In genomic region chr9:58775363-58775762, GRCm38 (mm10) we compare ENCODE assay signal across 16 mouse cellular contexts. TPM values are rescaled to one million over a fixed set of nuclear protein-coding genes. Genes with fewer than 3 reads are reported as not detected.
DNase-seq lines count a peak whose midpoint lies in the region; ATAC-seq and TF ChIP-seq lines count a peak whose summit lies in the region.
"Had no signal": no experiment of that assay in that cellular context is flagged by ENCODE, and none has a peak within 500 bp of the region (broad histone marks: within the 10 kb centered on the region; RNA-seq: fewer than 3 reads in every experiment).

No protein-coding gene starts in this region.

- WGBS in hindbrain, embryonic 11.5 days, result 15% methylated on average over 2 of the region's 2 CpGs
- 16% methylated on average over 2 of the region's 2 CpGs for WGBS in hindbrain, embryonic 13.5 days
- WGBS in lung, embryonic 14.5 days, result 18% methylated on average over 2 of the region's 2 CpGs

- no peaks in the 10 kb centered on the region for H3K36me3 ChIP-seq in hindbrain, embryonic 11.5 days (ENCODE audit: control insufficient read depth, insufficient read depth, low read length)
- no peaks in the 10 kb centered on the region for H3K36me3 ChIP-seq in hindbrain, embryonic 13.5 days
- H3K36me3 ChIP-seq in lung, embryonic 14.5 days (ENCODE audit: insufficient read depth), result no peaks in the 10 kb centered on the region
- H3K36me3 ChIP-seq in ES-Bruce4 (ENCODE audit: control insufficient read depth, insufficient read depth, low read length, poor library complexity, severe bottlenecking), result no peaks in the 10 kb centered on the region

- peak; percentile 11 for DNase-seq in hindbrain, embryonic 11.5 days (ENCODE audit: low spot score)
- peak; percentile 18 for DNase-seq in lung, embryonic 14.5 days
- no peak for DNase-seq in lung, postnatal 4 days
- no peak for DNase-seq in brain, embryonic 14.5 days (ENCODE audit: low read depth)
- DNase-seq in gastrocnemius, postnatal 25 days, result no peak
- no peak for DNase-seq in left cerebral cortex, postnatal 36 days (ENCODE audit: low spot score in 2 of 2)
- DNase-seq: cerebellum, adult 8-10 months; kidney, postnatal 14 days; right cerebral cortex, postnatal 14 days; thymus, postnatal 25 days had no signal

- TF ChIP-seq POLR2A in ES-Bruce4 (IDR thresholded peaks at IDR 0.05; ENCODE audit: insufficient read depth, low read length), result no peak
- TF ChIP-seq POLR2A in brain, embryonic 14.5 days (IDR thresholded peaks at IDR 0.05; ENCODE audit: borderline replicate concordance, extremely low read depth, insufficient read depth, insufficient read length, poor library complexity, severe bottlenecking), result no peak

- H3K27me3 ChIP-seq in hindbrain, embryonic 11.5 days (ENCODE audit: control insufficient read depth, insufficient read depth, low read length), result no peaks in the 10 kb centered on the region
- no peaks in the 10 kb centered on the region for H3K27me3 ChIP-seq in hindbrain, embryonic 13.5 days
- no peaks in the 10 kb centered on the region for H3K27me3 ChIP-seq in lung, embryonic 14.5 days (ENCODE audit: insufficient read depth, low read length)
- no peaks in the 10 kb centered on the region for H3K27me3 ChIP-seq in ES-Bruce4 (ENCODE audit: control insufficient read depth, insufficient read depth, low read length, poor library complexity, severe bottlenecking)

- H3K9ac ChIP-seq in hindbrain, embryonic 11.5 days (ENCODE audit: low read depth, low read length), result no peak overlapping the region
- H3K9ac ChIP-seq in hindbrain, embryonic 13.5 days, result no peak overlapping the region
- no peak overlapping the region for H3K9ac ChIP-seq in lung, embryonic 14.5 days
- H3K9ac ChIP-seq in ES-Bruce4 (ENCODE audit: low read depth, poor library complexity, severe bottlenecking), result no peak overlapping the region
- H3K9ac ChIP-seq: hindbrain, embryonic 14.5 days had no signal

- intact Hi-C loops in left cerebral cortex, postnatal 36 days (cut with DNase I), result no loop called here

- no peak for TF ChIP-seq EP300 in ES-Bruce4 (IDR thresholded peaks at IDR 0.05; ENCODE audit: insufficient read depth, low read depth, low read length)

- no peak overlapping the region for H3K4me3 ChIP-seq in hindbrain, embryonic 11.5 days (ENCODE audit: low read depth, low read length)
- H3K4me3 ChIP-seq in hindbrain, embryonic 13.5 days, result no peak overlapping the region
- H3K4me3 ChIP-seq in lung, embryonic 14.5 days (ENCODE audit: low read depth, low read length), result no peak overlapping the region
- no peak overlapping the region for H3K4me3 ChIP-seq in ES-Bruce4 (ENCODE audit: low read depth, low read length)

- no peak for ATAC-seq in hindbrain, embryonic 11.5 days (ENCODE audit: low FRiP score)
- ATAC-seq in hindbrain, embryonic 13.5 days (ENCODE audit: low FRiP score), result no peak
- ATAC-seq in lung, embryonic 14.5 days (ENCODE audit: insufficient read depth), result no peak
- ATAC-seq: CD4-positive, CD25-positive, alpha-beta regulatory T cell, adult 4 months had no signal

- no peaks in the 10 kb centered on the region for H3K4me1 ChIP-seq in hindbrain, embryonic 11.5 days (replicated peaks; ENCODE audit: control insufficient read depth, insufficient read depth, low read length)
- no peaks in the 10 kb centered on the region for H3K4me1 ChIP-seq in hindbrain, embryonic 13.5 days (replicated peaks)
- H3K4me1 ChIP-seq in lung, embryonic 14.5 days (ENCODE audit: insufficient read depth), result no peaks in the 10 kb centered on the region
- H3K4me1 ChIP-seq in ES-Bruce4 (ENCODE audit: control insufficient read depth, insufficient read depth, low read length), result no peaks in the 10 kb centered on the region

- no peak overlapping the region for H3K27ac ChIP-seq in hindbrain, embryonic 11.5 days (ENCODE audit: low read depth, low read length)
- no peak overlapping the region for H3K27ac ChIP-seq in hindbrain, embryonic 13.5 days
- no peak overlapping the region for H3K27ac ChIP-seq in lung, embryonic 14.5 days (ENCODE audit: low read depth)
- H3K27ac ChIP-seq in ES-Bruce4 (ENCODE audit: insufficient read depth, low read length), result no peak overlapping the region
- H3K27ac ChIP-seq: hindbrain, embryonic 14.5 days had no signal

- H3K9me3 ChIP-seq in hindbrain, embryonic 11.5 days (ENCODE audit: control insufficient read depth, low read length), result no peaks in the 10 kb centered on the region
- no peaks in the 10 kb centered on the region for H3K9me3 ChIP-seq in hindbrain, embryonic 13.5 days
- no peaks in the 10 kb centered on the region for H3K9me3 ChIP-seq in lung, embryonic 14.5 days (ENCODE audit: low read depth, low read length)
- H3K9me3 ChIP-seq in ES-Bruce4 (replicated peaks; ENCODE audit: control insufficient read depth, insufficient read depth, low read length, poor library complexity, severe bottlenecking), result no peaks in the 10 kb centered on the region

- peak; percentile 50 for TF ChIP-seq CTCF in lung, embryonic 14.5 days (IDR thresholded peaks at IDR 0.05; ENCODE audit: low read depth)
- peak; percentile 25 for TF ChIP-seq CTCF in ES-Bruce4 (IDR thresholded peaks at IDR 0.05; ENCODE audit: low read depth, low read length)
- TF ChIP-seq CTCF in brain, embryonic 14.5 days (IDR thresholded peaks at IDR 0.05; ENCODE audit: borderline replicate concordance, extremely low read depth, insufficient read depth, insufficient read length), result peak; percentile 37; the same call in 1 of the 2 replicates

- H3K4me2 ChIP-seq in hindbrain, embryonic 11.5 days (replicated peaks; ENCODE audit: low read depth, low read length), result no peak overlapping the region
- H3K4me2 ChIP-seq in hindbrain, embryonic 13.5 days, result no peak overlapping the region
- no peak overlapping the region for H3K4me2 ChIP-seq in lung, embryonic 14.5 days
- H3K4me2 ChIP-seq: heart, embryonic 11.5 days; hindbrain, embryonic 14.5 days had no signal

RNA-seq across cellular contexts. Expression of gene Rec114, which starts 31.6 kb away (rescaled TPM):
- polyA plus RNA-seq in hindbrain, embryonic 11.5 days (2014; fragmentation: Nextera tagmentation; extraction: Ambion mirVana), result 1.3 and 1.6 TPM in 2 replicates
- 1.3 and 1.5 TPM in 2 replicates for polyA plus RNA-seq in hindbrain, embryonic 13.5 days (2015; fragmentation: Nextera tagmentation; extraction: Ambion mirVana)
- polyA plus RNA-seq in lung, embryonic 14.5 days (2014; fragmentation: Nextera tagmentation; extraction: Ambion mirVana), result 1.5 and 2.2 TPM in 2 replicates
- 6.1 and 7.7 TPM in 2 replicates for polyA plus RNA-seq in ES-Bruce4 (2011; ENCODE audit: insufficient read depth, insufficient read length, low read depth, missing spikeins)
- polyA plus RNA-seq in brain, embryonic 14.5 days (2012; rRNA removed), result 0.59 and 0.60 TPM in 2 replicates
- total RNA-seq in gastrocnemius, postnatal 25 days (2021), result under 1 TPM in 1 of 2 experiments, not detected in 1; 0.59 TPM
- under 1 TPM in 1 of 2 experiments, not detected in 1; 0.59 TPM for total RNA-seq in left cerebral cortex, postnatal 36 days (2021)

RNA-seq across cellular contexts. Expression of gene Hcn4, which starts 47.8 kb away (rescaled TPM):
- 1.3 and 1.5 TPM in 2 replicates for polyA plus RNA-seq in hindbrain, embryonic 11.5 days (2014; fragmentation: Nextera tagmentation; extraction: Ambion mirVana)
- 3.0 and 3.1 TPM in 2 replicates for polyA plus RNA-seq in hindbrain, embryonic 13.5 days (2015; fragmentation: Nextera tagmentation; extraction: Ambion mirVana)
- 0.30 and 0.49 TPM in 2 replicates for polyA plus RNA-seq in lung, embryonic 14.5 days (2014; fragmentation: Nextera tagmentation; extraction: Ambion mirVana)
- polyA plus RNA-seq in ES-Bruce4 (2011; ENCODE audit: insufficient read depth, insufficient read length, low read depth, missing spikeins), result 0.22 and 0.40 TPM in 2 replicates
- polyA plus RNA-seq in brain, embryonic 14.5 days (2012; rRNA removed), result 8.5 and 20.3 TPM in 2 replicates
- 1 to 10 TPM; 1.1 to 2.8 TPM for total RNA-seq in gastrocnemius, postnatal 25 days (2021)
- 1 to 10 TPM; 4.6 to 6.7 TPM for total RNA-seq in left cerebral cortex, postnatal 36 days (2021)
- total RNA-seq: megakaryocyte, adult 5-6 weeks had no signal
- polyA plus RNA-seq: CD4-positive, CD25-positive, alpha-beta regulatory T cell, adult 4 months had no signal

Comparison
In these comparisons a context has a peak if more than half of its experiments do, and no peak if none do; other contexts are left out.
1. DNase-seq: peak in hindbrain, embryonic 11.5 days (single experiment) and lung, embryonic 14.5 days (single experiment); none in lung, postnatal 4 days (0 of 2), brain, embryonic 14.5 days (single experiment), gastrocnemius, postnatal 25 days (single experiment) and left cerebral cortex, postnatal 36 days (0 of 2).
2. Peak in every context shown above with its lines, with median percentiles within 50 percentile points of each other: CTCF ChIP-seq.